Mouse (Mus musculus) ES-Bruce4 (cell line): Measurements from ENCODE around the gene Mccc1. TPM values are rescaled to one million over a fixed set of nuclear protein-coding genes. Genes with fewer than 3 reads are reported as not detected.

ENCODE experiments used
- H3K27ac ChIP-seq: 2 replicates; pipeline ENCODE4 v1.5.1; 2012; ENCODE audit warnings: low read length, inconsistent platforms; ENCODE audit not compliant: insufficient read depth
- H3K27me3 ChIP-seq: 2 replicates; pipeline ENCODE4 v1.6.1; 2012; ENCODE audit warnings: mild to moderate bottlenecking, low read length, inconsistent platforms; ENCODE audit not compliant: control insufficient read depth, poor library complexity, insufficient read depth, severe bottlenecking
- H3K36me3 ChIP-seq: 2 replicates; pipeline ENCODE4 v1.6.1; 2012; ENCODE audit warnings: inconsistent platforms, mild to moderate bottlenecking, low read length, moderate library complexity; ENCODE audit not compliant: control insufficient read depth, poor library complexity, insufficient read depth, severe bottlenecking
- H3K4me1 ChIP-seq: one replicate; pipeline ENCODE4 v1.8.1; 2011; ENCODE audit warnings: low read length; ENCODE audit not compliant: control insufficient read depth, insufficient read depth
- H3K4me3 ChIP-seq: 2 replicates; pipeline ENCODE4 v1.5.1; 2011; ENCODE audit warnings: low read depth, mild to moderate bottlenecking, low read length
- H3K9ac ChIP-seq: 2 replicates; pipeline ENCODE4 v1.6.1; 2012; ENCODE audit warnings: low read depth, mild to moderate bottlenecking, inconsistent platforms; ENCODE audit not compliant: poor library complexity, severe bottlenecking
- H3K9me3 ChIP-seq: replicated peaks from 2 replicates; pipeline ENCODE4 v1.6.1; 2012; ENCODE audit warnings: mild to moderate bottlenecking, low read length, inconsistent platforms; ENCODE audit not compliant: control insufficient read depth, poor library complexity, insufficient read depth, severe bottlenecking
- CTCF ChIP-seq: IDR thresholded peaks from one replicate; pipeline ENCODE4 v1.8.1; 2011; ENCODE audit warnings: low read depth, low read length
- EP300 ChIP-seq: IDR thresholded peaks from 2 replicates; pipeline ENCODE4 v1.6.1; 2011; ENCODE audit warnings: low read depth, low read length; ENCODE audit not compliant: insufficient read depth
- POLR2A ChIP-seq: IDR thresholded peaks from one replicate; pipeline ENCODE4 v1.8.1; 2011; ENCODE audit warnings: low read length; ENCODE audit not compliant: insufficient read depth
- polyA plus RNA-seq: library from polyadenylated mRNA; stranded (reverse); fragments of >200 nt; gene quantifications from 2 replicates; pipeline ENCODE4 v1.2.4, GENCODE M21; 2011; ENCODE audit warnings: low read depth; ENCODE audit not compliant: missing spikeins, insufficient read depth, insufficient read length

Gene Mccc1
- 32.0 and 32.9 TPM in 2 replicates for polyA plus RNA-seq

GRCm38 (mm10) chr3:36000275-36001239 lies at the start of gene Mccc1:
TSS of gene Mccc1 (minus strand) at chr3:36000678.
- TF ChIP-seq CTCF (no peak), EP300 (no peak), POLR2A (no peak)
- H3K9ac ChIP-seq: peak within 1 kb of the TSS; percentile 67
- peak within 1 kb of the TSS; percentile 38; the same call in 1 of the 2 replicates for H3K27ac ChIP-seq
- peak within 1 kb of the TSS; percentile 87 for H3K4me3 ChIP-seq
- H3K9me3 ChIP-seq: no peaks in the 10 kb centered on the region
- no peaks in the 10 kb centered on the region for H3K27me3 ChIP-seq
- no peaks in the 10 kb centered on the region for H3K4me1 ChIP-seq
- H3K36me3 ChIP-seq: no peaks in the 10 kb centered on the region

- Histone ChIP-seq H3K27me3 (no peaks in the 10 kb centered on the region), H3K9ac (no peak overlapping the region), H3K4me3 (no peak overlapping the region), H3K4me1 (no peaks in the 10 kb centered on the region), H3K36me3 (no peaks in the 10 kb centered on the region), H3K9me3 (no peaks in the 10 kb centered on the region), H3K27ac (no peak overlapping the region)
- TF ChIP-seq EP300 (no peak), CTCF (no peak), POLR2A (no peak)
Measured at GRCm38 (mm10) chr3:36049106-36049505, 48.6 kb upstream of the Mccc1 start.

- Histone ChIP-seq H3K36me3 (no peaks in the 10 kb centered on the region), H3K27me3 (no peaks in the 10 kb centered on the region), H3K27ac (no peak overlapping the region), H3K9ac (no peak overlapping the region), H3K9me3 (no peaks in the 10 kb centered on the region), H3K4me3 (no peak overlapping the region), H3K4me1 (no peaks in the 10 kb centered on the region)
- no peak for TF ChIP-seq EP300
- TF ChIP-seq CTCF: no peak
Measured at GRCm38 (mm10) chr3:36045086-36045485, 44.6 kb upstream of the Mccc1 start.

DNA sequence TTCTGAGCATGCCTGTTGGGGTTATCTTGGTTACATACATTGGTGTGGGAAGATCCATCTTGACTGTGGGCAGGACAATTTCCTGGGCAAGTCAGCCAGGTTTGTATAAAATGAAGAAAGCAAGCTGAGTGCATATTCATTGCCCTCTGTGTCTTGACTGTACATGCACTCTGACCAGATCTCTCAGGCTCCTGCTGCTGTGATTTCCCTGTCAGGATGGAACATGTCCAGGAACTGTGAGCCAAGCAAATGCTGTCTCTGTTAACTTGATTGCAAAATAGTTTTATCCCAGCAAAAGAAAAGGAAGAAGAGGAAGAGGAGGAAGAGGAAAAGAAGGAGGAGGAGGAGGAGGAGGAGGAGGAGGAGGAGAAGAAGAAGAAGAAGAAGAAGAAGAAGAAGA lies 44.0 kb upstream of the Mccc1 start:
- H3K36me3 ChIP-seq: no peaks in the 10 kb centered on the region
- TF ChIP-seq POLR2A (no peak), EP300 (no peak)
- no peaks in the 10 kb centered on the region for H3K9me3 ChIP-seq
- no peak overlapping the region for H3K4me3 ChIP-seq
- H3K27me3 ChIP-seq: no peaks in the 10 kb centered on the region
- H3K27ac ChIP-seq: no peak overlapping the region
- H3K4me1 ChIP-seq: no peaks in the 10 kb centered on the region
- H3K9ac ChIP-seq: no peak overlapping the region

- no peak for TF ChIP-seq EP300
- TF ChIP-seq CTCF: no peak
- no peak for TF ChIP-seq POLR2A
- no peaks in the 10 kb centered on the region for H3K4me1 ChIP-seq
- no peak overlapping the region for H3K4me3 ChIP-seq
- no peaks in the 10 kb centered on the region for H3K36me3 ChIP-seq
- no peak overlapping the region for H3K27ac ChIP-seq
- no peaks in the 10 kb centered on the region for H3K9me3 ChIP-seq
- H3K27me3 ChIP-seq: no peaks in the 10 kb centered on the region
- no peak overlapping the region for H3K9ac ChIP-seq
Measured at GRCm38 (mm10) chr3:36031740-36032510, 31.4 kb upstream of the Mccc1 start.

- Histone ChIP-seq H3K36me3 (no peaks in the 10 kb centered on the region), H3K4me1 (no peaks in the 10 kb centered on the region), H3K9ac (no peak overlapping the region), H3K4me3 (no peak overlapping the region), H3K27ac (no peak overlapping the region), H3K9me3 (no peaks in the 10 kb centered on the region), H3K27me3 (no peaks in the 10 kb centered on the region)
- TF ChIP-seq CTCF: no peak
- TF ChIP-seq EP300: no peak
- no peak for TF ChIP-seq POLR2A
Measured at GRCm38 (mm10) chr3:36029993-36030392, 29.5 kb upstream of the Mccc1 start.
